Mouse (Mus musculus): ENCODE measurements around the gene Gm43552. TPM values are rescaled to one million over a fixed set of nuclear protein-coding genes. Genes with fewer than 3 reads are reported as not detected.

The Gm43552 gene
- total RNA-seq, 2 experiments from 2014 or later, result not detected

DNA sequence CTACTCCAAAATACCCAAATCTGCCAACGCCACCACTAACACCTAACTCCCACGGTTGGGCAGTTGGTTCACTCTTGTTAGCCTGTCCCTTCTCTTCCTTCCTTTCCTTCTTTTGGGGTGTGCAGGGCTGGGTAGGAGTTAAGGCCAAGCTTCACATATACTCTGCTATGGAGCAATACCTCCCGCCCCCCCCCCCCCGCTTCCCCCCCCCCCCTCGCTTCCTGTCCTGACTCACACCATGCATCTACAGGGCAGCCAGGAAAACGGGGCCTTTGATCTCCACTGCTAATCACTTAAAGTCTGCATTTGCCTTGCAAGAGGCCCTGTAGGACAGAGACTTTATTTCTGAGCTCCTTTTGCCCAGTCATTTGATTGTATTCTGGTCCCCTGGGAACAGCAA lies 47.7 kb downstream of the Gm43552 start:
- ATAC-seq (replicated peaks; ENCODE audit: poor library complexity), result peak; percentile 50

- no peak for ATAC-seq (replicated peaks; ENCODE audit: poor library complexity)
Observed at GRCm38 (mm10) chr5:65438041-65438440, 54.6 kb downstream of the Gm43552 start.

DNA sequence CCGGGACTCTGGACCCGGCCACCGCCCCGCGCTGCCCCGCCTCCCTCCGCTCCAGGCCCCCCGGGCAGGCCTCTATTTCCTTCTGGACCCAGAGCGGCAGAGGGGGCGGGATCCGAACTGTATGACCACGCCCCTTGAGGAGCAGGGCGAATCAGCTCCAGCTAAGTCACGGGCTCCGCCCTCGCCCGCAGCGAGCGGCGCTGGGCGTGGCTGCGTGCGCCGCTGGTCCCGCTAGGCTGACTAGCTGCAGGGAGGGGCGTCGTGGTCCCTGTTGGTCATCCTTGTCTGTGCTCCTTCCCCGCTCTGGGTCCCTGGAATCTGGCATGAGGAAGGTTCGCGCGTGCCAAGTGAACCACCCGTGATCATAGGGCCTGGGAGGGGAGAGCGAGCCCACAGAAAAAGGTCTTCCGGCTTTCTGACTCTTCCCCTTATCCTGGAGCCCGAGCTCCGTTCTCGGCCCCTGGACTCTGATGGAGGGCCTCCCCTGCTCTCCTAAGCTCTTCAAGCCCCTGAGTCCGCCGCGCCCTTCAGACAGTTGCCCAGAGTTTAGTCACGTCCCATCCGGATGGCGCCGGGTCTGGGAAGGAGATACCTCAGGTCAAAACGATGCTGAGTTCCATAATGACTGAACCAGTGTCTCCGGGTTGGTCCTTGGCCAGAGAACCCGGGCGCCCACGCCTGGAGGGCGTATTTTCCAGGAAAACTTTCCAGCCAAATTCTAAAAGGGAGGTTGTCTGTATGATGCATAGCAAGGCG lies 56.6 kb downstream of the Gm43552 start, which contains the start of gene Ugdh:
Gene Ugdh, minus strand, starts transcription at position 144 of the 756 bp plus-strand sequence.
- peak; percentile 95 for ATAC-seq (replicated peaks; ENCODE audit: poor library complexity)

DNA sequence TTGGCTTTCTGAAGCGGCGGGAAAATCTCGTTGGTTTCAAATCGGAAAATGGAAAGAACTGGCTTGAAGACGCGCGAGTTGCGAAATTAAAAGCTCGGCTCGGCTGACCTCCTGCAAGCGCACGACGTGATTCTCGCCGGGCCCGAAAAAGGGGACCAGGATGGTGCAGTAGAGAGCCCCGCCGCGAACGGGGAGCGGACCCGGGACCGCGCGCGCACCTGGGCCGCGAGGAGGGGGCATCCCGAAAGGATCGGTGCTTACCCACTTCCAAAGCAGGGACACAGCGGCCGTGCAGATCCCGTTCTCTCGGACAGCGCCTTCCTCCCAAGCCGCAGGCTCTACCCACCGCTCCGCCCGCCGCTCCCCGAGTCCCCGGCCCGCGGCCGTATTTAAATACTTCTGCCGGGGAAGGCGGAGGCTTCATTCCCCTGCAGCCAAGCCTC lies 57.2 kb downstream of the Gm43552 start:
- peak; percentile 19 for ATAC-seq (replicated peaks; ENCODE audit: poor library complexity)

DNA sequence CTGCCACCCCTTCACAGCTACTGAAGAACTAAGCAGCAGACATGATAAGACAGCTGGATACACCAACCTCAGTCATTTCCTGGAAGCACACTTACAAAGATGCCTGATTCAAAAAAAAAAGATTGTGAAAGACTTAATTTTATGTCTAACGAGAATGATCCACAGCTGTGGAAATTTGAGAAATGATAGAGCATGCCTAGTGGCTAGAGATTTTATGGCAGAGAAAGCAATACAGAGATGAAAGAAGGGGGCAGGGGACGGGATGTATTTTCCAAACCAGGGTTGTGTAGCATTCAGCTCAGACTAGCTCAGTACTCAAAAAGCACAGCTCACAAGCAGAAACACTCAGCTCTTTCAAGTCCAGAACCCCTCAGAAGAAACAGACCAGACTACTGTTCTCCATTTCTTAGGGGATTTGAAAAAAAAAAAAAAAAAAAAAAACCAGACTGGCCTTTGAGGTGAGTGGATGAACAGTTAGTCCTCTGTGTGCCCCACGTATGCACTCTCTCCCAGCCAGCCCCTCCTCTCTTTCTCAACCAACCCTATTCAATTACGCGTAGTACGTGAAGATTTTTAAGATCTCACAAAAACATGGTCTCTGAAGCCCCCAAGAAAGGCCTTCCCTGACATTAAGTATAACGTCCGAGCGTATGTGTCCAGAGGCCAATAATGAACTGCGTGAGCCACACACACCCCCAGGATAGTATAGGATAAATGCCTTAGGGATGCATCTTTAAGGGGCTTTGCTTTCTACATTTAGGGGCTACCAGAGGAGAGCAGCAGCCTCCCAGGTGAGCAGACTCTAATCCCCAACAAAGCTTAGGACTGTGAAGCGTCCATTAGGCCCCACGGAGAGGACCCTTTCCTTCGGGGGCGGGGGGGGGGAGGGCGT lies 57.9 kb downstream of the Gm43552 start:
- ATAC-seq (replicated peaks; ENCODE audit: poor library complexity), result 0 out of 2 replicates have a peak, but pooled peaks have one; percentile 7

GRCm38 (mm10) chr5:65429441-65429840 lies 63.2 kb downstream of the Gm43552 start:
- ATAC-seq (replicated peaks; ENCODE audit: poor library complexity), result no peak

DNA sequence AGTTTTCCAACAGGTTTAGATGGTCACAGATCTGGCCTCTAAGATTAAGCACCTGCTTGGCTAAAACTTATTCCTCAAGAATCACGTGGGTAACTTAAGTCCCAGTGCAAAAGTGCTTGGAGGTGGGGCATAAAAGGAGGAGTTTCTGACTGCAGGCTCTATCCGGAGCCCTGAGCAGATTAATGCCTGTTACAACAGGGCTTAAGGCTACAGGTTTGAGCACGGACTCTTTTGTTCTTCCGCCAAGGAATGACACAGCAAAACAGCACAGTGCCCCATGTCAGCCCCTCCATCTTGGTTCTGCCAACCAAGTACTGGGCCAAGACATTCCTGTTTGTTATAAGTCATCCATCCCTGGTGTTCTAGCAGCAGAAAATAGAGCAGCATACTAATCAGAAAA lies 64.3 kb downstream of the Gm43552 start:
- ATAC-seq (replicated peaks; ENCODE audit: poor library complexity), result peak; percentile 61

GRCm38 (mm10) chr5:65425251-65425650 lies 67.4 kb downstream of the Gm43552 start:
- no peak for ATAC-seq (replicated peaks; ENCODE audit: poor library complexity)

- no peak for ATAC-seq (replicated peaks; ENCODE audit: poor library complexity)
Observed at GRCm38 (mm10) chr5:65424215-65424614, 68.4 kb downstream of the Gm43552 start.

GRCm38 (mm10) chr5:65422803-65423202 lies 69.8 kb downstream of the Gm43552 start:
- ATAC-seq (replicated peaks; ENCODE audit: poor library complexity), result no peak

GRCm38 (mm10) chr5:65420822-65421221 lies 71.8 kb downstream of the Gm43552 start:
- no peak for ATAC-seq (replicated peaks; ENCODE audit: poor library complexity)

DNA sequence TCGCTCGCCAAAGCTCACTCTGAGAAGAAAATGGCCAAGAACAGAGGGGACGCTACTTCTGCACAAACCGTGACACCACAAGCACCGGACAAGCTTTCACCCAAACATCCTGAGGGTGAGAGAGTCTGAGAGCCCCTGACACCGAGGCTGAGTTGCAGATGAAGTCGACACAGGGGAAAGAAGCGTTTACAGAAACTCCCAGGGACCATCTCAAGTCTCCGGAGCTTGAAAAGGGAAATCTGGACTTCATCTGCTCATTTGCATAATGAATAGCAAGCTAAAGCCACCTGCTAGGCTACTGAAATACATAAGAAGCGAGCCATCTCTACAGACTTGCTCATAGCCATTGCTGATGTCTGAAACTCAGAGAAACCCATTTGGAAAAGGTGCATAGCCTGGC lies 73.5 kb downstream of the Gm43552 start:
- ATAC-seq (replicated peaks; ENCODE audit: poor library complexity), result no peak

- ATAC-seq (replicated peaks; ENCODE audit: poor library complexity), result peak; percentile 99
Observed at GRCm38 (mm10) chr5:65415653-65416458, 76.8 kb downstream of the Gm43552 start.

DNA sequence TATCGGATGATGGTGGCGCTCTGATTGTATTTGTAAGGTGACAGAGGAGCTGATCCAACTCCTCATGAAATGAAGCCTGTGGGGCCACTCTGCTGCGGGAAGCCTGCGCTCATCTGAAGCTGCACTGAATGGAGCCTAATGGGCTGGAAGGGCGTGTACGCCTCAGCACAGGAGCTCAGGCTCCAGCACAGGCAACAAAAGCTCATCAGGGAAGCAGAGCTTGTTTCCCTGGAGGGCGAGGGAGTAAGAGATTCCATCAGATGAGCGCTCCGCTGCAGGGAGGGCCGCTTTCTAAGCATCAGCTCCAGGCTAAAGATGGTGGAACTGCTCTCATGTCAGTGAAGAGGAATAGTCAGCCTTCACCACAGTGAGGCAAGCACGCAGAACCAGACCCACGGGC lies 84.6 kb downstream of the Gm43552 start:
- no peak for ATAC-seq (replicated peaks; ENCODE audit: poor library complexity)

- ATAC-seq (replicated peaks; ENCODE audit: poor library complexity), result peak; percentile 100
Observed at GRCm38 (mm10) chr5:65401251-65401994, 91.2 kb downstream of the Gm43552 start.

DNA sequence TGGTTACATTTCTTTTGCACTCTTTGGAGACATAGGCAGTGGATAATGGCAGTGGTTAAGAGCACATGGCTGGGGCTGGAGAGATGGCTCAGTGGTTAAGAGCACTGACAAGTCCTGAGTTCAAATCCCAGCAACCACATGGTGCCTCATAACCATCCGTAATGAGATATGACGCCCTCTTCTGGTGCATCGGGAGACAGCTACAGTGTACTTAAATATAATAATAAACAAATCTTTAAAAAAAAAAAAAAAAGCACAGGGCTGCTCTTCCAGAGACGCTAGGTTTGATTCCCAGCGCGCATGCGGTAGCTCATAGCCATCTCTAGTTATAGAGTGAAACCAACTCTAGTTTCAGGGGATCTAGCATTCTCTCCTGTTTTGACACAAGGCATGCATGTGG lies 98.2 kb downstream of the Gm43552 start:
- no peak for ATAC-seq (replicated peaks; ENCODE audit: poor library complexity)

GRCm38 (mm10) chr5:65391753-65392152 lies 100.9 kb downstream of the Gm43552 start:
- peak; percentile 38 for ATAC-seq (replicated peaks; ENCODE audit: poor library complexity)

DNA sequence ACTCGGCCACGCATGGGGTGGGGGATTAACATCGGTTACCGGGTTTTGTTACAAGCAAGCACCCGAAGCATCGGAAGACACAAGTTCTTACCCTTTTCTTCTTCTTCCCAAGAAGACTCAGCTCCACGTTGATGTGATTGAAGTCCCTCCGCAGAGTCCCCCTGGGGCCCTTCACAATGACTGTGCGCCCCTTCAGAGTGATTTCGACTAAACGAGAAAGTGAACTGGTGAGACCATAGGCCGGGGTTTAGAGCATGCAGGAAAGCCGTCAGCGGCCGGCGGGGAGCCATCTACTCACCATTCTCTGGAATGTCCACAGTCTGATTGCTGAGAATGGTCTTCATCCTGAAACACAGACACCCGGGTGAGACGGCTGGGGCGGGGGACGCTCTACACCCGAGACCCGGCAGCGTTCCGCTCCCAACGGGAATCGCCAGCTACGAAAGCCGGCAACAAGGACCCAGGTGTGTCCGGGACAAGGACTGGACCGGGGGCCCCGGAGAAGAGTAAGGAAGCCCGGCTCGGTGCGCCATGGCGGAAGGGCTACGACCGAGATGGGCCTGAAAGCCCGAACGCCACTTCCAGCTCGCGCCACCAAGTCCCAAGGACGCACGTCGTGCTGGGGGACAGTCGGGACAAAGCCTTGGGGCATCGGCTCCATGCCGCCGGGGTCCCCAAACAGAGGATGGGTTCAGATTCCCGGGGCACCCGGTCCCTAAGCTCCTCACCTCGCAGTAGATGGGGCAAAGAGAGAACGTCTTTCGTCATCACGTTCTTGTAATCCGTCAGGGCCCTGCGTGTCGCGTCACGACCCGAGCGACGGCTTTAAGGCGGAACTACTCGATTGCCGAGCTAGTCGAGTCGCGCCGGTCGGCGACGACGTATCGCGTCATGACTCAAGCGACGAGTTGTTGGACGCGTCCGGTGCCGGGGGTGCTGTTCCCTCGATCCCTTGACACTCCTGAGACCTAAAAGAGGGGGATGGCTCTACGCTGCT lies 101.7 kb downstream of the Gm43552 start, which contains the start of the genes Rpl9 and Lias:
Gene Rpl9, minus strand, starts transcription at position 797 of the 997 bp plus-strand sequence.
Gene Lias, plus strand, starts transcription at position 850 of the 997 bp plus-strand sequence.
- peak; percentile 95 for ATAC-seq (replicated peaks; ENCODE audit: poor library complexity)

All from megakaryocyte progenitor cell, adult 5-6 weeks (primary cell).